Mouse (Mus musculus) mature B cell (primary cell): ENCODE measurements around the gene Anapc15.

Experiments
- in situ Hi-C: fragments of 300-500 bp; cut with MboI; formaldehyde crosslinking; loops from 2 replicates; pipeline ENCODE4 v1.14.3; 2019

Gene Anapc15

DNA sequence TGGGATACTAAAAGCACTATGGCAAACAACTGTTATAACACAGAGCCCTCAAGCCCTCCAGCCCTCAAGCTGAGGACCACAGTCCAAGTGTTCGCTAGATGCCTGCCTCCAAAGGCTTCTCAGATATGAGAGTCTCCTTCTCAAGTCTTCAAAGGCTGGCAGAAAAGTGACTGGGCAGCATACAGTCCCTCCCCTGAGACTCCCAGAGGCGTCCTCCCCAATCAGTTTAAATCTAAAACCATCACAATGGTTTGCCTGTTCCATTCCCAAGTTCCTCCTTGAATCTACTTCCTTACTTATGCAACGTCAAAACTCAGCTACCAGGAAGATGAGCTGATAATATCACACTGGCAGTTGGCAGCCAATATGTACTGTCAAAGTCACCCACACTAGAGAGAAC is at the start of gene Anapc15:
TSS of gene Anapc15 (plus strand) at position 301 of the 400 bp plus-strand sequence.
- in situ Hi-C loops: no loop called here

- in situ Hi-C loops: no loop called here
These were observed 45.6 kb upstream of the Anapc15 start, which contains the start of gene Phox2a for GRCm38 (mm10) chr7:101817861-101818401. Phox2a (plus strand) TSS chr7:101818313.

DNA sequence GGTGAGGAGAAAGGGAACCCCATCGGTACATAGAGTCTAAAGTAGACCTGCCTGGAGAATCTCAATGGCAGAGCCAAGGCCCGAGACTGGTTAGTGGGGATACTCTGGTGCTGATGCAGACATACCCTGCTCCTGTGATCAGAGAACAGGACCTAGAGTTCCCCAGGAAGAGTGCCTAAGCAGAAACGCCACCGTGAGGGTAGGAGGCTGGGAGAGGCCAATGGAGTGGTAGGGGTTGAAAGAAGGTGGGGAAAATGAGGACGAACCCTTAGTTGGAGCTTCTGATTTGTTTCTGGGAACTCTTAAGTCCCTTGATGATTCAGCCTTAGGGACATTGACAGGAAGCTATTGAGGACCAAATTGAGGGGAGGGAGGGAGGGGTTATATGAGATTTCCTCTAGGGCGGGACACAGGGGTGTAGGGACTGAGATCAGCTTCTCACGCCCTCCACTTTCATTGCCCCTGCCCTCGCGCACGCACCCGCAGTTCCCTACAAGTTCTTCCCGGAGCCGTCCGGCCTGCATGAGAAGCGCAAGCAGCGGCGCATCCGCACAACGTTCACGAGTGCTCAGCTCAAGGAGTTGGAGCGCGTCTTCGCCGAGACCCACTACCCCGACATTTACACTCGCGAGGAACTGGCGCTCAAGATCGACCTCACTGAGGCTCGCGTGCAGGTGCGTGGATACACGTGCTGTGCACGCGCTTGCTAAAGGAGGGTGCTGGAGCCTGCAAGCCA is 43.1 kb upstream of the Anapc15 start:
- in situ Hi-C loops: no loop called here

DNA sequence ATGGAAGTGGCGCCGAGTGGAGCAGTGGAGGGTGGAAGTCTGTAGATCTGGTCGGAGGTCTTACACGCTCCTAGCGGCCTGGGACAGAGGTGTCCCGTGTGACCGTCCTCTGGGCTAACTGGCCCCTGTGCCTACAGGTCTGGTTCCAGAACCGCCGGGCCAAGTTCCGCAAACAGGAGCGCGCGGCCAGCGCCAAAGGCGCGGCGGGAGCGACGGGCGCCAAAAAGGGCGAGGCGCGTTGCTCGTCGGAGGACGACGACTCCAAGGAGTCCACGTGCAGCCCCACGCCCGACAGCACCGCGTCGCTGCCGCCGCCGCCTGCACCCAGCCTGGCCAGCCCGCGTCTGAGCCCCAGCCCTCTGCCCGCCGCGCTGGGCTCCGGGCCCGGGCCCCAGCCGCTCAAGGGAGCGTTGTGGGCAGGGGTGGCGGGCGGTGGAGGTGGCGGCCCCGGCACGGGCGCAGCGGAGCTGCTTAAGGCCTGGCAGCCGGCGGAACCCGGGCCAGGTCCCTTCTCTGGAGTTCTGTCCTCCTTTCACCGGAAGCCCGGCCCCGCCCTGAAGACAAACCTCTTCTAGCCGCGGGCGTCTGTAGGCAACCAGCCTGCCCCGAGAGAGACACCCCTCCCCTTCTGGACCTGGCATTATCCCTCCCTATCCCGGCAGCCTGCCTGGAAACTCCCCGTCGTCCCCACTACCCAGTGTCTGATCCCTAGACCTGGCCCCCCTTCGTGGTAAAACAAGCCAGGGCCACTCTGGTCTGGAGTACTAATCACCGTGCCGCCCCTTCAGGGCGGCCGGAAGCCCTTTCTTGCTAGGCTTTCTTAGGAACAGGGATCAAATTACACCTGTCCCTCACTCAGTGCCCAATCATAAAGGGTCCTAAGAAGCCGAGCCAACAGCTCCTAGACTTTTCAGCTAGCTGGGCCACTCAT is 41.7 kb upstream of the Anapc15 start:
- in situ Hi-C loops: no loop called here

DNA sequence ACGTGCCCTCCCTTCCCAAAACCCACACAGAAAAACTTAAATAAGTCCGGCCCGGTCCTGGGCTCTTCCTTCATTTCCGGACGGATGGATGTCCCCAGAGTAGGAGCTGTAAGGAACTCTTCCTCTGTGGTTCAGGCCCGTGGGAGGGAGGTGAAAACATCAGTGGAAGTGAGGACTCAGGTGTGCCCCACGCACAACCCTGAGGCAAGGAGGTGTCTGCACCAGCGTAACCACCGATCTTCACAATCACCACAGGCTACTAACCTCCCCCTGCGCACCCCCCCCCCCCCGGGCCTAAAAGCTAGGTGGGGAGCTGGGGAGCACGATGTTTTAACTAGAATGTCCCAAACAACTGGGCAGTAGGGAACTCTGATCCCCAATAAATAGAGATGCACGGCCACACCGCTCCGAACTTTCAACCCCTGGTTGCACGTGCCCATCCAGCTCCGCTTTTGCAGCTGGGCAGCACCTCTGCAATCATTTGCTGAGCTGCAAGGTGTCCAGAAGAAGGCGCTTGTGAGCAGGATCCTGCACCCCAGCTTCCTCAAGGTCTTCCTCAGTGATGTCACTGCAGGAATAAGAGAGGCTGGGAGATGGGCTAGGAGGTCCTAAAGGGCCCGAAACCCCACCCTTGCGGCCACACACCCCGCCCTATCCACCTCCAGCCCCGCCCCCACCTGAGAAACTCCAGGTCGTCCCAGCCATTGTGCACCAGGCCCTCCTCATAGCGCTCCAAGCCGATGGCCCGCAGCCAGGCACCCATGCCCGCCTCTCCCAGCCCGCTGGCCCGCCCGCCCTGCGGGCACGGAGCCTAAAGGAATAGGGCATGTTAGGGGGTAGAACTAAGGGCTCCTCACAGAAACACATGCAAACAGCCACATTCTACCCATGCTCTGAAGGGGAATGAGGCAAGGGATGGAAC is 40.4 kb upstream of the Anapc15 start:
- in situ Hi-C loops: no loop called here

- in situ Hi-C loops: no loop called here
These were observed 39.5 kb upstream of the Anapc15 start for GRCm38 (mm10) chr7:101823758-101824630.

DNA sequence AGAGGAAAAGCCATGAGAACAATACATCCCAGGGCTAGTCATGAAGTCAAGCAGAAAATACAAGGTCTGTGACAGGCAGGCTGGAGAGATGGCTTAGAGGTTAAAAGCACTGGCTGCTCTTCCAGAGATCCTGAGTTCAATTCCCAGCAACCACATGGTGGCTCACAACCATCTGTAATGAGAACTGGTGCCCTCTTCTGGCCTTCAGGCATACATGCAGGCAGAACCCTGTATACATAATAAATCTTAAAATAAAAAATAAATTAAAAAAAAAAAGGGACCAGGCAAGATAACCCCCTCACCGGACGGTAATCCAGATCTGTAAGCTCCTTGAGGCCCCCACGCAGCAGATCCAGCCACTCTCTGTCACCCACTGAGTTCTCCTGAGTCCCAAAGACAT is 33.1 kb upstream of the Anapc15 start:
- in situ Hi-C loops: no loop called here

GRCm38 (mm10) chr7:101831437-101831836 is 32.1 kb upstream of the Anapc15 start:
- in situ Hi-C loops: no loop called here

DNA sequence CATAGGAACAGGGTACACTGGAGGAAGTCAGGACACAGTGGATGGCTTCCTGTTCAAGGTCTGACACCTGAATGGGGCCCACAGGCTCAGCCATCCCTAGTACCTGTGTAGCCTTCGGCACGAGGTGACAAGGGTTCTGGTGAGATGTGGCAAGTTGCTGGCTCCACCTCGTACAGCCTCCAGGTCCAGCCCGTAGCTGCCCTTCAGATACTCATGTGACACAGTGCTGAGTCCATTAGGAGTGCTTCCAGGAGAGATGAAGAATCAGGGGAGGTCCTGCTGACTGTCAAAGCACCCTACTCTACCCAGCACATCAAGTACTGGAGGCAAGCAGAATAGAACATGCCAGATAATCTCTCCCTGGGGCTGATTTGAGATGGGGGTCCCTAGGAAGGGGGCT is 31.1 kb upstream of the Anapc15 start:
- in situ Hi-C loops: no loop called here

DNA sequence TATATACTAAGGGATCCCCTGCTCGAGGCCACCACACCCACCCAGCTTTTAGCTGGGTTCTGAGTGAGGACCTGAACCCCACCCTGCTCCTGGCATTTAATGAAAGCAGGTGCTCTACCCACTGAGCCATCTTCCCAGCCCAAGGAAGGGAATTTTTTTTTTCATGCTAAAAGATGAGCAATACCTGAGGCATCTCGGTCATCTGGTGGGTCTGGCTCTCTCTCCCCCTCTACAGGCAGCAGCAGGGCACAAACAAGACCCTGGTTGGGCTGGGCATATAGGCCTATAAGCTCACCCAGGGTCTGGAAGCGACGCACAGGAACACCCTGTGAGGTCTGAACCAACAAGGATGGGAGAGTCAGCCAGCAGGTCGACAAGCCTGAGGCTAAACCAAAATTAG is 30.2 kb upstream of the Anapc15 start:
- in situ Hi-C loops: no loop called here

DNA sequence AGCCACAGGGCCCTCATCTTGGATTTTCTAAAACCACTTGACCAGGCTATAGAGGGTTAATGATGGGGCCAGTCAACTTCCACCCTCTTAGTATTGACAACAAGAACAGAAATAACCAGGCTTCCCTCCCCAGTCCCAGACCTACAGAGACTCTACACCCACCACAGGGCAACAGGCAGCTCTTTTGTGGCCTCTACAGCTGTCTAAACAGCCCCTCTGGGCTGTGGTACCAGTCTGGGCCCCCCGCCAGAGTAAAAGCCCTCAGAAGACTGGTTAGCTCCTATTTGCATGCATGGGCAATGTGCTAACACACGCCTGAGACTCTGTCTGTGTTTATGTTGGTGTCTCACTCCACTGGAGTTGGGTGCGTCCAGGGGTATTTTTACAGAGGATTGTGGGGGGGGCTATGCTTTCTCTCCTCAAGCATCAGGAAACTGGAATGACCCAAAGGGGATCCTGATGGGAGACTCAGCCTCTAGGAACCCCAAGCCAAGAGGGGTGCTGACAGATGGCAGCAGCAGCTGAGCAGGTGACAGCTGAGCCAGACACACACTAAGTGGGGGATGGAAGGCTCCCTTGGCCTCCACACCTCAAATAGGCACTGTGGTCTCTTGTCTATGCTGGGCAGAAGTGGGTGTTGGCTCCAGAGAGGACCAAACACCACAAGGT is 29.5 kb upstream of the Anapc15 start:
- in situ Hi-C loops: no loop called here

- in situ Hi-C loops: no loop called here
These were observed 28.6 kb upstream of the Anapc15 start for GRCm38 (mm10) chr7:101834903-101835302.

GRCm38 (mm10) chr7:101835457-101836109 is 27.9 kb upstream of the Anapc15 start:
- in situ Hi-C loops: no loop called here

GRCm38 (mm10) chr7:101836271-101837153 is 27.0 kb upstream of the Anapc15 start:
- in situ Hi-C loops: no loop called here

GRCm38 (mm10) chr7:101837154-101837605 is 26.3 kb upstream of the Anapc15 start:
- in situ Hi-C loops: no loop called here

DNA sequence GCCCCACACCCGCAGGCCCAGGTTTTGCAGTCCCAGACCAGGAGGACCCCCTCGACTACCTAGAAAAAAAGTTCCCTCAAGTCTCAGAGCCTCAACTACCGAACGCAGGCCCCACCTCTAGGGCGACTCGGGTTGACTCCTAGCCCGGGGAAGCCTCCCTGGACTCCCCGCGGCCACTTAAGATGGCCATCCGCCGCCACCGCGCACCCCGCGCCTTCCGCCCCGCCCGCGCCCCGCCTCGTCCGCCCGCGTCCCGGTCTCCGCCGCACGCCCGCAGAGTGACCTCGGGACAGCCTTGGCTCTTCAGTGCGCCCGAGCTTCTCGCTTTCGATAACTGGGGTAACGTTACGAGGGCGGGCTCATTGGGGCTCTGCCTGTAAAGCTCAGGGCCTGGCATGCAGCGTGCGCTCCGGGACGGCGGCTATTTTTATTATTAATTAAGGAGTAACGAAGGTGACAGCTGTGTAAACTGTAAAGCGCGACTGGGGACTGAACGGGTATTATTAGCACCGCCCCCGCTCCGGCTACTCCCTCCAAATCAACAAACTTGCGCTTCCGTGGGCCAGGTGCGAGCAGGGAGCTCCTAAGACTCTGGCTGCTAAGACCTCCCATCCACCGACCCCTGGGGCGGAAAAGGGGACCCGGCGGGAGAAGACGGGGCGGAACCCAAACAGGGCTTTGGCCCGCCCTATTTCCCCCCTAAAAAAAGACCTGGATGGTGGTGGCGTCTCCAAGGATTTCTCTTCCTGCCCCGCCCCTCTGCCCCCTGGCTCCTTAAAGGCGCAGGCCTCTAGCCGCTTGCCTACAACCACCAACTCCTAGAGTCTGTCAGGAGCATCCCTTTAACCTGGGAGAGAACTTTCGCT is 25.7 kb upstream of the Anapc15 start, which contains the start of gene Inppl1:
TSS of gene Inppl1 (minus strand) at position 624 of the 866 bp plus-strand sequence.
- in situ Hi-C loops: no loop called here

- in situ Hi-C loops: no loop called here
These were observed 19.3 kb upstream of the Anapc15 start for GRCm38 (mm10) chr7:101844186-101844585.
